Mouse (Mus musculus): ENCODE measurements at regions not wholly inside any gene's neighbourhood (a gene's known extent, or its start where the extent isn't known, plus 50 kb on each side); places are given as distances from the start of the nearest gene placed in this dataset.

DNA sequence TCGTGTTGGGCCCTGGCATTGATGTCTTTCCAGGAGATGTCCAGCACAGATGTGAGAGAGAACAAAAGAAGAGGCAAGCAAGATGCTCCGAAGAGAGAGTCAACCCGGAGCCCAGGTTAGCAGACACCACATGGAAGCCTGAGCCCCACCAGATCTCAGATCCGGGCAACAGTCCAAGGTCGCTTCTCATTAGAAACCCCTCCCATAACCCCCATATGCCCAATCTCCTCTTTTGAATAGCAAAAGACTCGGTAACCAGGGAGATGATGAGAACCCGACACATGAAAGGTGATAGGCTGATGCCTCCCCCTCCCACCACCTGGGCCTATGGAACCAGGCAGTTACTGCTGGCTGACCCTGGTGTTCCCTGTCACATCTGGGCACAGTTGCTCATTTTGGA, 155.7 kb upstream of the Igsf21 start:
- no peak for DNase-seq (ENCODE audit: low spot score)

DNA sequence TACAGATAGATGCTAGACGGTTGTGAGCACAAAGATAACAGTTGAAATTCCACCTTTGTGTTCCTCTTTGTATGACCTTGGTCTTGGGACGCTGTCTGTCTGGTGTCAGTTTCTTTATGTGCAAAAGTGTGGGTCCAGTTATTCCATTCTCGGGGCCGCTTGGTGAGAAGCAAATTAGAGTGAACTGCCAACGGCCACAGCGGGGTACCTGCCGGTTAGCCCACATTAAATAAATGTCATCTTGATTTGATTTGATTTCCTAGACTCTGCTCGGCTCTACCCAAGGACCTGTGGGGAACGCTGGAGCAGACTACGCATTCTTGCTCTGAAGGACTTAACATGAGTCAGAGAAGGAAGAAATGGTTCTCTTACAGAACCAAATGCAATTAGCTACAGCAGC, 155.0 kb upstream of the Igsf21 start:
- no peak for DNase-seq (ENCODE audit: low spot score)

DNA sequence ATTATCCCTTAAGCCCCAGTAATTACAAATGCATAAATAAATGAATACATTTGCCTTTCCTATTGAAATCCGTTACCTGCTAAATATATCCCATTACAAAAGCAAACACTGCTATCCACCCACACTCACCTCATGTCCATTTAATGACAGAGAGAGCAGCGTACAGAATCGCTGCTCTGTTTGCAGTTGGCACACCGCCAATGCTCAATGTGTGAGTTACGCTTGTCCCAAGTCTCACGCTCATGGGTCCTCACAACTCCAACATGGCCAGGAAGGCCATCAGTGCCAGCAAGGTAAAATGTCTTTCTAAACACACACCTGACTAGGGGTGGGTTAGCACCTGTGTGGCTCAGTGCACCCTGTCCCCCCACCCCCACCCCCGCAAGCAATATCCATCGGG, 150.0 kb upstream of the Igsf21 start:
- DNase-seq (ENCODE audit: low spot score) = no peak

DNA sequence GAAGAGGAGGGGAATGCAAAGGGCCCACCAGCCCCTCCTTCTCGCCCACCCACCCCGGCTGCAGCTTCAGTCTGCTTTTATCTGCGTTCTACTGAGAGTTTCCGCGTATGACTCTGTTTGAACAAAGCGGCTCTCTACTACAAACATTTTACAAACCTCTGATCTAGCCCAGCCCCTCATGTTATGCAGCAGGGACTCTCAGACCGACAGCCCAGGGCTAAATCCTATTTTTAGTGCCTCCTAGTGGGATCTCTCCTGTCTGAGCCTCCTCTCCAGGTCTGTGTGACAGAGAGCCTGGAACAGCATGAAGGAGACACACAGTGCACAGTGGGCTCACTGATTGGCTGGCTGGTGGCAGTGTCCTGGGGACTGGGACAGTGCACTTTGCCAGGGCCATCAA, 145.7 kb upstream of the Igsf21 start:
- DNase-seq (ENCODE audit: low spot score) = no peak

DNA sequence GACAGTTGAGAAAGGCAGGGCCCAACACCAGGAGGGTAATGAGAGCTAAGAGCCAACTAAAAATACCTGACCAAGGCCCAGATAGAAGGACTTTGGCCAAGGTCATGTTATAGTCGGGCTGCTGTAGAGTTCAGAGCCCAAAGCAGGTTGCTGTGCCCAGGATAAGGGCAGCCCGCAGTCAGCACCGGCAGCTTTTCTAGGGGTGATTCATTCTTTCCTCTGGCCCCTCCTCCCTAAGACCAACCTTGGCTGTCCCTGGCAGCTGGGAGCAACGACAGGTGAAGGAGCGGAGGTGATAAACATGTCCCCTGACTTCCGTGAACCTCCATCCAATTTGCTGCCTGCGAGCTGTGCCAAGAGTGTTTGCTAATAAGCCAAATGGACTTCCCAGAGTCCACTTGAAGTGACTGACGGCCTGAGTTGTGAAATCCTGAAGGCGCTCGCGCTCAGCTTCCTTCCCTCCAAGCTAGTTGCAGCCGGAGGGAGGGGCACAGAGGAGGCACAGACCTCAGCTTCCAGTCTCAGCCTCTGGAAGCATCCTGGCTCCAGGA, 144.2 kb upstream of the Igsf21 start:
- no peak for DNase-seq (ENCODE audit: low spot score)

DNA sequence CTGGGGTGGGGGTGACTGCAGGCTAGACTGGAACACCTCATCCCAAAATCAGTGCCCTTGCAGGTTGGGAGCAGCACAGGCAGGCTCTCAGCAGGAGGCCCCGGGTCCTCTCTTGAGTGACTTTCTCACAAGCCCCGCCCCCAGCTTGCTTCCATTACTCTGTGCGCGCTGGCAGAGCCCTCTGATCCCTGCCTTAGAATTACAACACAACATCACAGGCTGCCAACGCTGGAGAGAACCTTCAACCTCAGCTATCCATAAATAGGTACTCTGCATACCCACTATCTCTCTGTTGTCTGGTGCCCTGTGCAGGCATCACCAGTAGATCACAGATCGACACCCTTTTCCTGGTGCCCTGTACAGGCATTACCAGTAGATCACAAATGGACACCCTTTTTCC, 139.1 kb upstream of the Igsf21 start:
- DNase-seq (ENCODE audit: low spot score) = no peak

DNA sequence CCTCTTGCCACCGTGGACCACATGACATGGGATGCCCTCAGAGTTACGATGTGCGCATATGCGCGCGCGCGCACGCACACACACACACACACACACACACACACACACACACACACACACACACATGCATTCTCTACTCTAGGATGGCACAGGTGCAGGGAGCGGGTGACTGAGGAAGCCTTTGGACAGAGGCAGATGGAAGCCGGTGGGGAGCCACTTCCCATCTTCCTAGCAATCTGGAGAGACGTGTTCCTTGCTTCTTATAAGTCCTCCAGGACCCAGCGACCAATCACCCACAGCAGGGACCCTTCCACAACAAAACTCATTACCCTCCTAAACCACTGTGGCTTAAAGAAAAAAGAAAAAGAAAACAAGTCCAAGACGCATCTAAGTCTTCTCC, 138.6 kb upstream of the Igsf21 start:
- no peak for DNase-seq (ENCODE audit: low spot score)

DNA sequence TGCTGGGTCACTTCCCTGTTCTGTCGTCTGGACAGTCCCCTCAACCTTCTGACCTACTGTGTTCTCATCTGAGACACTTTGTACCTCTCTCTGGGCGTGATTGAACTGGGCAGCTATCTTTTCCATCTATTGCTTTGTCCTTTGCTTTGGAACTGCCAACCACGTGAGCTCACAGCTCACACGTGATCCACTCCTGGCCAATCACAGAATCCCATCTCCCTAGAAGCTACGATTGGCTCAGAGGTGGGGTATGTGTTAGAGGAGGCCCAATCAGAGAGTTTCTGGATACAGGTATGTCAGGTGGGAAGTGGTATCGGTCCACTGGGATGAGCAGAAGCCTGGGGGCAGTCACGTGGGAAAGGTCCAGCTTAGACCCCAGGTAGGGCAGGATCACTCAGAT, 137.0 kb upstream of the Igsf21 start:
- DNase-seq (ENCODE audit: low spot score) = no peak

DNA sequence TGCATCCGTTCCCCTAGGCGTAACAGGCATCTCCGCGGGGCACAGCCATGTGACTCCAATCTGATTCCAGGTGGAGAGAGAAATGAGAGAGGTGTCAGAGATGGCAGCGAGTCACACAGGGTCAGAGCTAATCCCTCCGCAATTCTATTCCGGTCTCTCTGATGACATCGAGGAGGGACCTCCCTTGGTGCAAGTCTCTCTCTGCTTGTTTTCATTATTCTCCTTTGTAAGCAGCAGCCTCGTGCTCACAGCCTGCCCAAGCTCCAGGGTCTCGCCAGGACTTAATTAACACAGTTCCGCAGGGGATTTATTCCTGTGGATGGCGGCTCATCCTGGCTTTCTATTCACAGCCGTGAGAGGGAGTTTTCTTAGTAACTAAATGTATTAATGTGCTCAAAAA, 134.1 kb upstream of the Igsf21 start:
- DNase-seq (ENCODE audit: low spot score) = no peak

DNA sequence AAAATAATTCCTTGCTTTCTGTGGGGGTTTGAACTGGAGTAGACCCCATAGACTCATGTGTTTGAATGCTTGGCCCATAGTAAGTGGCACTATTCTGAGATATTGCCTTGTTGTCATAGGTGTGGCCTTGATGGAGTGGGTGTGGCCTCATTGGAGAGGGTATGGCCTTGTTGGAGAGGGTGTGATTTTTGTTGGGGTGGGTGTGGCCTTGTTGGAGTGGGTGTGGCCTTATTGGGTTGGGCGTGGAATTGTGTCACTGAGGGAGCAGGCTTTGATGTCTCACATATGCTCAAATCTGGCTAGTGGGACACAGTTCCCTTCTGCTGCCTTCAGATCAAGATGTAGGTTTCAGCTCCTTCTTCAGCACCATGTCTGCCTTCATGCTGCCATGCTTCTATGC, 131.4 kb upstream of the Igsf21 start:
- no peak for DNase-seq (ENCODE audit: low spot score)

DNA sequence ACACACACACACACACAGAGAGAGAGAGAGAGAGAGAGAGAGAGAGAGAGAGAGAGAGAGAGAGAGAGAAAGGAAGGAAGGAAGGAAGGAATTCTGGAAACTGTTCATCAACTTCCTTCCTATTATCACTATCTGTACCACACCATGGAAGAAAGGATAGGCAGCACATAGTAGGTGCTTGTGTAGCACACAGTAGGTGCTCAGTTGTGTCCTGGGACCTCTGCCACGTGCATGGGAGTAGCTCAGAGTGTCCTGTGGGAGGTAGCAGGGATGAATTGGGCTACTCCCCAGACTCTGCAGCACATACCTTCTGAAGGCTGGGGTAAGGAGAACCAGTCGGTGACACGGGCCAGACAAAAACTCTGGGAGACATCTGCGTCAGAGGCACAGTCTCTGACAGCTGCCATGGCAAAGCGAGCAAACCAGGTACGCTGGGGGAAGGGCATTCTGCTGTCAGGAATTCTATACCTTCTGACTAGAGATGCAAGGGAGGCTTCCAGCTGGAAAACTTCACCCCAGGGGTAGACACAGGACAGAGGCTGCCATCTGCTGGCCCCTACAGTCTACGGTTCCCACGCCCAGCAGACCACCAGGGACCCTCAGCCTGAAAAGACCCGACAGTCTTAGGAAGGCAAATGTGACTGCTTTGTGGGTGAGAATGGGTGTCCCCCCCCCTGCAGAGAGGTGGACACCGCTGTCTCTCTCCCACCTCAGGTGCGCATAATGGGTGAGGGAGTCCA, 126.2 kb upstream of the Igsf21 start:
- no peak for DNase-seq (ENCODE audit: low spot score)

DNA sequence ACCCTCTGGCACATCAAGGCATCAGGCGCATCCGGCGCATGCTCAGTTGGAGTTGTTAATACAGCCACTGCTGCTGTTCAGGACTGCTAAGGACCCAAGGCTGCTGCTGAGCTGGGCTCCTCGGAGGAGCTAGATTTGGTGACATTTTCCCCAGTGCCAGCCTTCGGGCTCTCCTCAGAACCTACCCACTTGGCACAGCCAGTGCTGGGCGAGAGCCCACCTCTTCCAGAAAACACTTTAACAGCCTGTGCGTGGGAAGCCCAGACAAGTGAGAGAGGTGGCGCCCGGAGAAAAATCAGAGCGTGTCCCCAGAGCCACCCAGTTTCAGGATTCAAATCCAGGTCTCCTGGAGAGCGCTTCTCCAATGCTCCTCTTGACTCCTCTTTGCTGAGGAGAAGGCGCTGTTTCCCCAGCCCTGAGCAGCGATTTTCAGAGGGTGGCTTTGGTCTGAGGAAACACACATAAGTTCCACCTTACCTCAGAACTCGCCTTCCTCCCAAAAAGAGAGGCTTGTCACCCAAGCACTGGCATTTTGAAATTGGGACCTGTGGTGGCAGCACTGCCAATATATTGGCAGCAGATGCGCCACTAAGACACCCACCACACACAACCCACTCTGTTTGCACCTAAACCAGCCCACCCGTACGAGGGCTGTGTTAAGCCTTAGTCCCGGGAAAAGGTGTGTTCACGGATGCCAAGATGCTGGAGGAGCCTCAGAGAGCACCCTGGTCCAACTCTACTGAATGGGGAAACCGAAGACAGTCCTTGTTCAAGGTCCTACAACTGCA, 125.0 kb upstream of the Igsf21 start:
- DNase-seq (ENCODE audit: low spot score) = no peak

DNA sequence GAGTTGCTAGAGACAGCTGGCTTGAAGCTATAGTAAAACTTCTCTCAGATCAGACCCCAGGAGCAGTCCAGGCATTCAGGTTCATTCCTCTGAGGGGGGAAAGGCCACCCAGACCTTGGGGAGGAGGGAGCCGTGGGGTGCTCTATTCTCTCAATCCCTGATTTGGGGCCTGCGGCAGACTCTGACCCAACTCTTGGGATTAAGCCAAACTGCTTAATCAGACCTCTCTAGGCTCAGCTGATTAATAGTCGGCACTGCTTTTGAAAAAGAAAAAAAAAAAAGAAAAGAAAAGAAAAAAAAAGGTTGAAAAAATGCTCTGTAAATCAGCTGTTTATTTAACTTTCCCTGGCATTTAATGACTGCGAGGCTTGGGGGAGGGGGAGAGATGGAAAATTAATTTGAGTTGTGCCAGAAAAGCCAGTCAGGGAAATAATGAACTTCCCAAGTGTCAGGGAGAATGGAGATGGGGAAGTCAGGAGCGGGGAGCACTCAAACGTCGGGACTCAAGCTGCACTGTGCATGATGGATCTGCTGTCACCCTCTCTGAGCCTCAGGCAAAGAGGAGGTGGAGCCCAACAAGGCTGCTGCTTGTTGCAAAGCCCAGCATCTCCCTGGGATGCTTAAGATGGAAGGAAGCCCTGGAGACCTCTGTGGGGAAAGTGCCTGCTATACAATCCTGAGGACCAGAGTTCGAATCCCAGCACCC, 120.5 kb upstream of the Igsf21 start:
- no peak for DNase-seq (ENCODE audit: low spot score)

DNA sequence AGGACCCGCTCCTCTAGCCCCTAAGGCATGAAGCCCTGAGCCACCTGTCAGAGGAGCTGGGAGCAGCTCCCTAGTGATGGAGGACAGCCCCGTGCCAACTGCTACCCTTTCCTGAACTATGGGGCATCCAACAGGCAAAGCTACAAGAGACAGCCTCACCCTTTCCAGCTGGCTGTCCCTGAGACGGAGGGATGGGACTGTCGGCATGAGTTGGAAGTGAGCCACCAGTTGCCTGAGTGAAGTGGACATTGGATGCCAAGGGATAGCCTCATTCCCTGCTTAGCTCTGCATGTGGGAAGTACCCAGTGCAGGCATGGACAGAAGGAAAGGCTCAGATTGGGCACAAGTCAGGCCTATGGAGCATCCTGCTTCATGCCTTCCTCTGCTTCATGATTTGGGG, 112.3 kb upstream of the Igsf21 start:
- DNase-seq (ENCODE audit: low spot score) = no peak

DNA sequence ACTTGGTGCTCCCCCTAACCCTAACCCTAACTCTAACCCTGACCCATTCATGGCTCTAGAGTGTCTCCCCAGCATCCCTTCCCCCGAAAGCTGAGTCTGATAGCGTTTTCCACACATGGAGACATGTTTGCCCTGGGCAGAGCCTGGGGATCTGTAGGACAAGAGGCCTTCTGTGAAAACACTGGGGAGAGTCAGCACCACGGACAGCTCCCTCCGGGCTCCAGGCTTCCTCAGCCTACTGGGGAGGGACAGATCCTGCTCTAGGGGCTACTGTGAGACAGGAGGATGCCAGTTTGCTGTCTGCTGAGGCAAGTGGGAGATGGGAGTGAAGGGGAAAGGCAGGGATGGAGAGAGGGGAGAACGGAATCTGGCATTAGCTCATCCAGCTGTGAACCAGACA, 111.5 kb upstream of the Igsf21 start:
- peak; percentile 52 for DNase-seq (ENCODE audit: low spot score)

DNA sequence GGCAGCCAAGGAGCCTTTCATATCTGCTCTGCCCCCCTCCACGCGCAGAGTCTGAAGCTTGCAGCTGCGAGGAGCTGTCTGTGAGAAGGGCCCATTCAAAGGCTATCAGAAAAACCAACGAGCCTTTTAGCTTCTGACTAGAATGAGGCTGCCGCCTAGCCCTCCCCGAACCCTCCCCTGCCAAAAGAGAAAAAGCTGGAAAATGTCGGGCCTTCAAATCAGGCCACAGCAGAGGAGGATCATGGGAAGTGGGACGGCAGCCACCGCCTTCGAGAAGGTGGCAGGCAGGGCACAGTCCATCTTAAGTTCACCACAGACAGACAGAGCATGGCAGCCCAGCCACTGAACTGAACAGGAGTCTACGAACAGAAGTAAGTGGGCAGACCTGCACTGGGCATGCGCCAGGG, 108.6 kb upstream of the Igsf21 start:
- no peak for DNase-seq (ENCODE audit: low spot score)

DNA sequence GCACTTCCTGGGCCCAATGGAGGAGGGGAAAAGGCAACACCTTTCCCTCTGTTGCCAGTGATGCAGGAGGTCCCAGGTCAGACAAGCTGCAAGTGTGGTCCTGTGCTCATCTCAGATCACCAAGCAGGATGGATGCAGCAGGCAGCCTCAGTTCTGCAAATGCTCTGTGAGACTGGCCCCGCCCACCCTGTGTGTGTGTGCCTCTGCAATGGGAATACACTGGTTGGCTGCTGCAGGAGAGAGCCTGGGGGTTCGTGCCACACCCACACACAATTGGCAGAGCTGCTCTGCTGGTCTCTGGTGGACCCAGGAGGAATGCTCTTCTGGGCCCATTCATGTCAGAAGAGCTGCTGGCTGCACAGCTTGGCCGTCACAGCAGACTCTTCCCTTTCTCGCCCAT, 102.2 kb upstream of the Igsf21 start:
- DNase-seq (ENCODE audit: low spot score) = no peak

DNA sequence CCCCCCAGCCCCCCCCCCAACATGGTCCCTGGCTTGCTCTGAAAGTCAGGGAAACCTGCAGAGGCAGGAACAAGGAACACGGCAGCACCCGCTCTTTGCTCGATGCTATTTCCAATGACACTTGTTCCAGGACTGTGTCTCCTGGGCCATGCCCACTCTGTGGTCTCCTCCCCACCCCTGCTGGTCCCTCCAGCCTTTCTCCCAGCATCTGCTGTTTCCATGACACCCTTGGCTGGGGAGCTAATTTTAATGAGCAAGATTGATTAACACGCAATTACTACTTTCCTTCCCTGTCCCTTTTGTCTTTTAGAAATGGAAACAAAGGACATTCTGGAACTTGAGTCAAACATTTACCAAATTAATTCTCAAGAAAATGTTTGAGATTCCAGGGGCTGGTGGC, 83.6 kb upstream of the Igsf21 start:
- DNase-seq (ENCODE audit: low spot score) = no peak

DNA sequence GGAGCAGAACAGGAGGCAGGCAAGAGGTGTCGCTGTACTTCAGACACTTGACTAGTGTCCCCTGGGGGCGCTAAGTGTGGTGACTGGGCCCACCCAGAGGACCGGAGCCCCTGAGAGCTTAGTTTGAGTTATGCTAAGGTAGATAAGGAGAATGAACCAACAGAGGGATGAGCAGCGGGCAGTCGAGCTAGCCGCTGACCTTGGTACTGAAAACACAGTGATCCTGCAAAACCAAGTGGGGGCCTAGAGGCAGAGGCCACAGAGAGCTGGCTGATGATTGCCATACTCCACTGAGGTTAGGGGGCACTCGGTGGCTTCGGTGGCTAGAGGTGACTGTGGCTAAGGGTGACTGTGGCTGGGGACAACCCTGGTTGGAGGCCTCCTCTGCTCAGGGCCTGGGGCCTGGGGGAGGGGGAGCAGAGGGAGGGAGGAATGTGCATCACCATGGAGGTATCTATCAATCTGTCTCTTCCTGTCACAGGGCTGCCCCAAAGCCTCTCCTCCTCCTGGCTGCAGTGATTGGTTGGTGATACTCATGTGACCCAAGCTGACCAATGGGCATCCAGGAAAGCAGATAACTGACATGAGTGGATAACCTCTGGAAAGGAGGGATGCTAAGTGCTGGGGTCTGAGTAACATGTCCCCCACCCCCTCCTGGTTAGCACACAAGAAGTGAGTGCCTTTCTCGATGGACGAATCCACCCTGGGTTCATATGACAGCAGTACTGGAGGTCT, 80.3 kb upstream of the Igsf21 start:
- DNase-seq (ENCODE audit: low spot score) = no peak

DNA sequence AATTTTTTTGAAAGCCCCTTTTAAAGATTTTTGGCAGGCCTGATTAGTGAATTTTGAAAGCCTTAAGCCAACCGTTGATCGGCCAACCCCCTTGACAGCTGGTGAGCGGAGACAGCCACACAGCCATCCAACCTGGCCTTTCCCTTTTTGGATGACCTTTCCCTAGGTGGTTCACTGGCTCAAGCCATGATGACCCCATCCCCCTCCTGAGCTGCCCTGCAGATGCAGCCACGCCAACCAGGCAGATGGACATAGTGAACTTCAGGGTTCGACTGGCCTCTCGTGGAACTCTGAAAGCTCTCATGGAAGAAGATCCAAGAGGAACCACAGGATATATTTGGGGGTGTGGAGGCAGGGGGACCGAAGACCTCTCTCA, 79.1 kb upstream of the Igsf21 start:
- no peak for DNase-seq (ENCODE audit: low spot score)

DNA sequence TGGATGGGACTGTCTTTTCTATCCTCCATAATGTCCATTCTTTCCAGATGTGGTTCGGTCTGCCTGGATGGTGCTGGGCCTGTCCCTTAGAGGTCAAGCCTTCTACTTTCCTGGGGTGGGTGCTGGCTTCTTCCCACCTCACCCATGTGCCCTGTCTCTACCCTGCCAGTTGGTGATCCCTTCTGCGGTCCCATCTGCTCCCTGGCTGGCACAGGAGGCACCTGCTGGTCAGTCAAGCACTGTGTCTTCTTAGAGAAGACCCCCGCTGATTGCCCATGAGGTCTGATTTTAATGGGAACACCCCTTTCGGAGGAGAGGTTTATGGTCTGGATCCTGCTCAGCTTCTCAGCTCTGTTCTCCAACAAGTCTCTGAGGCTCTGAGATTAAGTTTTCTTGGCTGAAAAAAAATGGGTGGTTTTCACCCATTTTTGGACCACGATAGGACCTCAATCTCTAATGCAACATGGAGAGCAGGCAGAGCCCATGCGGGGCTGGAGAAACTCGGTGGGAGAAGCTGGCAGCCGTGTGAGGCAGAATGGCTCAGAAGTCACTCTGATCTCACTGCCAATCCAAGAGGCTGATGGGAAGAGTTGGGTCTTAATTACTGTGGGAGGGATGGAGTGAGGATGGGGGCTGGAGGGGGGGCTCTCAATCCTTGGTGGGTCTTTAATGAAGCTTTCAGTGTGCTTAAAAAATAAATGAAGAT, 78.5 kb upstream of the Igsf21 start:
- no peak for DNase-seq (ENCODE audit: low spot score)
